Mouse (Mus musculus): ENCODE results near the gene Ifnlr1.

DNA sequence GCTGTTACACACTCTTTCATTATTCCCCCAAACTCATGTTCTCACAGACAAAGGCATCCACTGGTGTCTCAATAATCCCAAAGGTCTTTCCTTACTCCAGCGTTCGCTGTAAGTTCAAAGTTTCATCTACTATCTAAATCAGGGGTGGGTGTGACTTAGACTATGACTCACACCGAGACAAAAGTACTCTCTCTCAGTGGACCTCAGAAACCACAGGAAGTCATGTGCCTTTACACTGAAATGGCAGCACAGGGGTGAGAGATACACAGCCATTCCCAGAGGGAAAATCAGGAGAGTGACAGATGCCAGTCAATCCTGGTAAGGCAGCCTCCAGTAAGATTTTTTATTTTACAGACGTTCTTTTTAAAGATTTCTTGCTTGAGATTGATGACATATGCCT is 6.8 kb downstream of the Ifnlr1 start:
- TF ChIP-seq POLR2A (IDR thresholded peaks at IDR 0.05; ENCODE audit: low read depth, low read length) (no peak), CTCF (IDR thresholded peaks at IDR 0.05; ENCODE audit: borderline replicate concordance, insufficient read depth, low read length) (no peak)
